Mouse (Mus musculus): ENCODE measurements at regions not wholly inside any gene's neighbourhood (a gene's known extent, or its start where the extent isn't known, plus 50 kb on each side); places are given as distances from the start of the nearest gene placed in this dataset.

GRCm38 (mm10) chr16:74750900-74751299, 339.3 kb upstream of the Robo2 start:
- TF ChIP-seq CTCF (IDR thresholded peaks at IDR 0.05; ENCODE audit: low read depth) (no peak), EP300 (IDR thresholded peaks at IDR 0.05; ENCODE audit: low read depth) (no peak)
